Mouse (Mus musculus) embryonic facial prominence, embryonic 13.5 days (tissue): ENCODE data around the gene Gm21060. TPM values are rescaled to one million over a fixed set of nuclear protein-coding genes. Genes with fewer than 3 reads are reported as not detected.
"Not testable (repeated sequence)": the region's sequence is repeated elsewhere in the genome, so short reads cannot be mapped to it uniquely, and the experiment has no call there.

ENCODE experiments used
- ATAC-seq: fragments of 200-750 bp; cut with Nextera tagmentation; 2 replicates; pipeline ENCODE4 v1.8.0; 2017; ENCODE audit warnings: low read depth; ENCODE audit not compliant: insufficient number of reproducible peaks, insufficient read depth, low FRiP score, low TSS enrichment
- H3K27ac ChIP-seq: fragments of 300-500 bp; sonication (generic); 2 replicates; pipeline ENCODE4 v1.5.1; 2015; ENCODE audit warnings: moderate library complexity, mild to moderate bottlenecking, inconsistent platforms
- H3K27me3 ChIP-seq: fragments of 300-500 bp; sonication (generic); 2 replicates; pipeline ENCODE4 v1.6.1; 2015; ENCODE audit warnings: mild to moderate bottlenecking, inconsistent platforms
- H3K36me3 ChIP-seq: fragments of 300-500 bp; sonication (generic); 2 replicates; pipeline ENCODE4 v1.6.1; 2015; ENCODE audit warnings: mild to moderate bottlenecking, inconsistent platforms
- H3K4me1 ChIP-seq: fragments of 300-500 bp; sonication (generic); 2 replicates; pipeline ENCODE4 v1.6.1; 2015; ENCODE audit warnings: inconsistent platforms
- H3K4me2 ChIP-seq: fragments of 300-500 bp; sonication (generic); 2 replicates; pipeline ENCODE4 v1.6.1; 2015; ENCODE audit warnings: moderate library complexity, mild to moderate bottlenecking, inconsistent platforms
- H3K4me3 ChIP-seq: fragments of 300-500 bp; sonication (generic); 2 replicates; pipeline ENCODE4 v1.5.1; 2015; ENCODE audit warnings: mild to moderate bottlenecking, inconsistent platforms
- H3K9ac ChIP-seq: fragments of 300-500 bp; sonication (generic); 2 replicates; pipeline ENCODE4 v1.6.1; 2015; ENCODE audit warnings: mild to moderate bottlenecking, inconsistent platforms
- H3K9me3 ChIP-seq: fragments of 300-500 bp; sonication (generic); 2 replicates; pipeline ENCODE4 v1.6.1; 2016; ENCODE audit warnings: inconsistent platforms
- WGBS: fragments of 180-500 bp; shearing (Covaris S2); methylation state at CpG from one replicate; pipeline ENCODE4 v1.1.7; 2015; ENCODE audit warnings: mixed read lengths; 5-methylcytosine and 5-hydroxymethylcytosine counted together
- polyA plus RNA-seq: library from polyadenylated mRNA; unstranded; fragments of >200 nt; fragmentation: Nextera tagmentation; extraction: Ambion mirVana; gene quantifications from 2 replicates; pipeline ENCODE4 v1.2.1, GENCODE M21; 2015

The Gm21060 gene
- not detected in 2 replicates for polyA plus RNA-seq

- Histone ChIP-seq H3K27ac (no peak within 1 kb of the TSS), H3K4me3 (no peak within 1 kb of the TSS), H3K4me1 (no peaks in the 10 kb centered on the region), H3K9me3 (no peaks in the 10 kb centered on the region), H3K9ac (no peak within 1 kb of the TSS), H3K36me3 (no peaks in the 10 kb centered on the region), H3K4me2 (no peak within 1 kb of the TSS), H3K27me3 (no peaks in the 10 kb centered on the region)
- 92% methylated on average over 2 of the region's 2 CpGs for WGBS
- ATAC-seq = no peak
Observed at GRCm38 (mm10) chr19:61296969-61297368, at the start of gene Gm21060. TSS of gene Gm21060 (minus strand) at chr19:61297069.

GRCm38 (mm10) chr19:61320844-61321243 lies 24.0 kb upstream of the Gm21060 start:
- not testable (repeated sequence) for ATAC-seq, H3K9me3 ChIP-seq, H3K9ac ChIP-seq, H3K4me1 ChIP-seq, H3K27me3 ChIP-seq, H3K36me3 ChIP-seq, H3K4me3 ChIP-seq, H3K27ac ChIP-seq, H3K4me2 ChIP-seq
- WGBS = 82% methylated on average over 3 of the region's 3 CpGs

GRCm38 (mm10) chr19:61313185-61313584 lies 16.3 kb upstream of the Gm21060 start:
- WGBS = 32% methylated on average over 11 of the region's 11 CpGs
- H3K36me3 ChIP-seq, ATAC-seq: not testable (repeated sequence)

DNA sequence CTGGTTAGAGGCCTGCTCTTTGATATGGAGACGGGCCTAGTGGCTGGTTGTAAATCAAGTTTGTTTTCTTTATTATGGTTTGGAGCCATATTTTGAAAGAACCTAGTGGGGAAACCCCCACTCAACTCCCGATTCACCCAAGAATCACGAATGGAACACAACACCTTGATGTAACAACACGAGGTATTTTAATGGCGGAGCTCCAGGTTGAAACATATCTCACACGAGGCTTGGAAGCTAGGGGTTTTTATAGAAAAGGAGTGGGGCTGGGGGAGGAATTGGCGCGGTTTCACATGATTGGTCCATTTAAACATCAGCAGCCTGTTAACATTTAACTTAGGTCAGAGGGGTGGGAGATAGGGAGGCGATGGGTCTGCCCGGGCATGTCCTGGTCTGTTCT lies 15.5 kb upstream of the Gm21060 start:
- ATAC-seq, H3K27me3 ChIP-seq, H3K9ac ChIP-seq, H3K4me1 ChIP-seq, H3K4me2 ChIP-seq, H3K27ac ChIP-seq, H3K4me3 ChIP-seq, H3K36me3 ChIP-seq, H3K9me3 ChIP-seq: not testable (repeated sequence)
- 89% methylated on average over 10 of the region's 10 CpGs for WGBS

More at GRCm38 (mm10) chr19:61313185-61313584, 16.3 kb upstream of the Gm21060 start:
- not testable (repeated sequence) for H3K27me3 ChIP-seq, H3K9ac ChIP-seq, H3K4me1 ChIP-seq, H3K27ac ChIP-seq, H3K4me3 ChIP-seq, H3K9me3 ChIP-seq, H3K4me2 ChIP-seq

GRCm38 (mm10) chr19:61308083-61308482 lies 11.2 kb upstream of the Gm21060 start:
- not testable (repeated sequence) for H3K36me3 ChIP-seq, H3K27me3 ChIP-seq, H3K4me2 ChIP-seq, H3K9me3 ChIP-seq, H3K4me3 ChIP-seq, H3K27ac ChIP-seq, ATAC-seq, H3K9ac ChIP-seq, H3K4me1 ChIP-seq
- WGBS = 73% methylated on average over 1 of the region's 1 CpGs

GRCm38 (mm10) chr19:61285033-61285432 lies 11.8 kb downstream of the Gm21060 start:
- WGBS = 74% methylated on average over 4 of the region's 4 CpGs
- not testable (repeated sequence) for H3K4me1 ChIP-seq, H3K4me2 ChIP-seq, H3K27ac ChIP-seq, H3K9ac ChIP-seq, H3K4me3 ChIP-seq, H3K27me3 ChIP-seq, H3K36me3 ChIP-seq, H3K9me3 ChIP-seq, ATAC-seq

- WGBS = 45% methylated on average over 1 of the region's 1 CpGs
- Histone ChIP-seq H3K27me3 (no peaks in the 10 kb centered on the region), H3K4me3 (no peak overlapping the region), H3K27ac (no peak overlapping the region), H3K4me2 (no peak overlapping the region), H3K9ac (no peak overlapping the region), H3K9me3 (no peaks in the 10 kb centered on the region), H3K36me3 (no peaks in the 10 kb centered on the region), H3K4me1 (no peaks in the 10 kb centered on the region)
- ATAC-seq = no peak
Observed at GRCm38 (mm10) chr19:61283581-61283980, 13.3 kb downstream of the Gm21060 start.

GRCm38 (mm10) chr19:61275446-61275845 lies 21.4 kb downstream of the Gm21060 start:
- no peak for ATAC-seq
- no peaks in the 10 kb centered on the region for H3K27me3 ChIP-seq
- H3K4me2 ChIP-seq = no peak overlapping the region
- H3K36me3 ChIP-seq = no peaks in the 10 kb centered on the region
- no peaks in the 10 kb centered on the region for H3K9me3 ChIP-seq
- WGBS = 83% methylated on average over 1 of the region's 1 CpGs
- no peak overlapping the region for H3K27ac ChIP-seq
- no peak overlapping the region for H3K4me3 ChIP-seq
- H3K9ac ChIP-seq = no peak overlapping the region
- no peaks in the 10 kb centered on the region for H3K4me1 ChIP-seq

DNA sequence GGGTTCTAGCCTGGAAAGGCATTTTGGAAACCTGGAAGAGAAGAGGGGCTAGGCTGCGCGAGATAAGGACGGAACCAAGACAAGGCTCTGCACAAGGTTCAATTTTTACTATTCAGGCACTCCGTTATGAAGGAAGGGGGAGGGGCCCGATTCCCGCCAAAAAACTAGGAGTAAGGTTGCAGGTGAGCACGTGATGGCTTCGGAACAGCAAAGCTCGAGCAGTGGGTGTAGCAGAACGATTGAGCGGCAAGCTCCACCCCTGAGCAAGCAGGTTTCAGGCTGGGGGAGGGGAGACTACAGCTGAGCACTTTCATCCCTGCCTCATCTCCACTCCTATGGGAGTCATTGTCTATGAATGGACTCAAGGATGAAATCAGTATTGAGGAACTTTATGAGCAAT lies 27.7 kb downstream of the Gm21060 start:
- not testable (repeated sequence) for H3K4me2 ChIP-seq, H3K27ac ChIP-seq, H3K9ac ChIP-seq, H3K4me3 ChIP-seq, ATAC-seq, H3K4me1 ChIP-seq, H3K36me3 ChIP-seq, H3K27me3 ChIP-seq, H3K9me3 ChIP-seq
- 33% methylated on average over 11 of the region's 11 CpGs for WGBS

DNA sequence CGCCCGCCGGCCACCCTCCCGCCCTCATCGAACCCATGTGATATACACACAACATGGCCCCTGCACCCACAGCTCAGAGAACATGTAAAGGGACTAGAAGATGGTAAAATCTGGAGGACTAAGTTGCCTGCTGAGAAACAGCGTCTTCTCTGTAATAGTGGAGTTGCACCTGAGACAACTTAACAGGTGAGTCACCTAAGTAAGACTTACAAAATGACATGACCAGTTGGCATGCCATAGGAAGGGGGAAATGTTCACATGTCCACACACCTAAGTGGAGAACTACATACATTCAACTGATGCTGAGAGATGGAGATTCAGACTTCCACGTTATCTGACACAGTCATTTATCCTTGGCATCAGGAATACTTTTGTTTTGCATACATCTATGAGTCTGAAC lies 29.7 kb downstream of the Gm21060 start:
- Histone ChIP-seq H3K27me3 (no peaks in the 10 kb centered on the region), H3K27ac (no peak overlapping the region), H3K9me3 (no peaks in the 10 kb centered on the region), H3K4me2 (no peak overlapping the region), H3K36me3 (no peaks in the 10 kb centered on the region), H3K4me3 (no peak overlapping the region), H3K9ac (no peak overlapping the region), H3K4me1 (no peaks in the 10 kb centered on the region)
- no peak for ATAC-seq
- 22% methylated on average over 7 of the region's 7 CpGs for WGBS

DNA sequence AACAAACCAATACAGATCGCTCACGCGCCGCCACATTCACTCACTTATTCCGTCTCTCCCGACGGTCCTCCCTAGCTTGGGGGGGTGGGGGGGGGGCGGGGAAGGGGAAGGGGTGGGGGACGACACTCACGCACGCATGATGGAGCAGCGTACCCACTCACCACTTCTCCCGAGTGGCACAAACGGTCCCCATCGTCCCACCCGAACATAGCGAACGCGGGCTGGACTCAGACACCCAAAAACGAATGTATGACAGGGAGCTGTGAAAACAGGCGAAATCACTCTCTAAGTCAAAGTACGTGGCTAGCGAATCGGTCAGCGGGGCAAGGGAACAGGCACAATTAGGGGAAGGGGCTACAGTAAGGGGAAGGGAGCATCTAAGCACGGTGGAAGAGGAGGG lies 30.2 kb downstream of the Gm21060 start:
- WGBS = 4% methylated on average over 25 of the region's 26 CpGs

DNA sequence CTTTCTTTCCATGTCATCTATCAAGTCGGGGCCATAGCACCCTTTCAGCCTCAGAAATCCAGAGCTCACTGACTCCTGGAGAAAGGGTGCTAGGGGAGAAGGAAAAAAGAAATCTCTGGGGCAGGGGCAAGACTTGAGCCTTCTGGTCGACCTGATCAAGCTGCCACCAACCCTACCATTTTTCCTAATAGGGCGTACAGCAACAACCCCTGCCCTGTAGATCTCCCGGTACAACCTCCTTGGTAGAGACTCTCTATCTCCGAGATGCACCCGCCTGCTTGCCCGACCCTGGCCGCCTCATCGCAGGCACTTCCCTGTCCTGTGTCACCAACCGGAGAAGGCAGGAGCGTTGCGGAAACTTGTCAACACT lies 30.6 kb downstream of the Gm21060 start:
- Histone ChIP-seq H3K4me1 (no peaks in the 10 kb centered on the region), H3K27me3 (no peaks in the 10 kb centered on the region), H3K36me3 (no peaks in the 10 kb centered on the region), H3K4me2 (no peak overlapping the region), H3K4me3 (no peak overlapping the region), H3K9me3 (no peaks in the 10 kb centered on the region), H3K27ac (no peak overlapping the region), H3K9ac (no peak overlapping the region)
- no peak for ATAC-seq
- WGBS = 2% methylated on average over 12 of the region's 12 CpGs

More for the DNA sequence above, 30.2 kb downstream of the Gm21060 start:
- Histone ChIP-seq H3K4me3 (no peak overlapping the region), H3K27me3 (no peaks in the 10 kb centered on the region), H3K9me3 (no peaks in the 10 kb centered on the region), H3K36me3 (no peaks in the 10 kb centered on the region), H3K4me1 (no peaks in the 10 kb centered on the region), H3K9ac (no peak overlapping the region), H3K4me2 (no peak overlapping the region), H3K27ac (no peak overlapping the region)
- ATAC-seq = no peak
